Mouse (Mus musculus) lung, adult 2 months (tissue): ENCODE data around the gene Tfap4.

ENCODE experiments used
- CTCF ChIP-seq: fragments of 200-500 bp; IDR thresholded peaks from 2 replicates; pipeline ENCODE4 v1.5.1; 2011; ENCODE audit warnings: mild to moderate bottlenecking, low read length, control low read depth; ENCODE audit not compliant: insufficient read depth
- POLR2A ChIP-seq: fragments of 200-500 bp; IDR thresholded peaks from 2 replicates; pipeline ENCODE4 v1.6.1; 2011; ENCODE audit warnings: low read depth, mild to moderate bottlenecking, control low read depth, low read length, borderline replicate concordance; ENCODE audit errors: extremely low read depth

DNA sequence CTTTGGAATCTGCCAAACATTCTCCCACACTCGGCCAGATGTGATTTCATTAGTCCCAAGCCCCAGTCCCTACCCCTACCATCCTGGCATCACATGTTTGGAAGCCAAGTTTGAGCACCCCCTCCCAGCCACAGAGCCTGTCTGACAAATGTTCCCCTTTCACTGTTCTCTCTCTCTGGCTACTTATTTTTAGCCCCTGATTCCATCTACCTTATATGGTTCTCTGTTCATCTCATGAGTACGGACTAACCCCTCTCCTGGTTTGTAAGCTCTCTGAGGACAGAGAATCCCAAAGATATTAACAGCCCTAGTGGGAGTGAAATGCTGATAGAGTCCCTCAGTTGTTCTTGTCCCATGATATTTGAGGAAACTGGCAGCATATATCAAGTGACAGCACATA is 48.3 kb downstream of the Tfap4 start:
- TF ChIP-seq POLR2A (no peak), CTCF (no peak)
